Mouse (Mus musculus) frontal cortex, postnatal 10 days (tissue): ENCODE results near the gene Trpc5.

ENCODE experiments used
- DNase-seq, 2 experiments: peaks; one replicate each; pipeline ENCODE4 v3.0.0; 2022; ENCODE audit warnings: low spot score in 2 of 2, mixed read lengths in 1 of 2

Gene Trpc5

GRCm38 (mm10) chrX:144688142-144688206 is at the start of gene Trpc5:
Trpc5 (minus strand) TSS chrX:144688180.
- DNase-seq: no peak

- DNase-seq: no peak
Observed at GRCm38 (mm10) chrX:144716330-144716729, 28.4 kb upstream of the Trpc5 start.

GRCm38 (mm10) chrX:144689859-144690181 is 1.8 kb upstream of the Trpc5 start:
- DNase-seq: no peak

- DNase-seq: no peak
Observed at GRCm38 (mm10) chrX:144689119-144689858, 1.3 kb upstream of the Trpc5 start.

GRCm38 (mm10) chrX:144688207-144689118 is 483 bp upstream of the Trpc5 start, which contains the start of gene Rtl4:
Rtl4 (plus strand) TSS chrX:144688907.
- peak in 1 of 2 experiments; percentile 7 for DNase-seq

- DNase-seq: no peak
Observed at GRCm38 (mm10) chrX:144687742-144688141, 238 bp downstream of the Trpc5 start.

GRCm38 (mm10) chrX:144652196-144652595 is 35.8 kb downstream of the Trpc5 start:
- no peak for DNase-seq

GRCm38 (mm10) chrX:144645394-144645793 is 42.6 kb downstream of the Trpc5 start:
- DNase-seq: no peak

- DNase-seq: no peak
Observed at GRCm38 (mm10) chrX:144644756-144645155, 43.2 kb downstream of the Trpc5 start.

GRCm38 (mm10) chrX:144612753-144613152 is 75.2 kb downstream of the Trpc5 start:
- DNase-seq: no peak

GRCm38 (mm10) chrX:144536431-144536830 is 151.5 kb downstream of the Trpc5 start:
- no peak for DNase-seq

- no peak for DNase-seq
Observed at GRCm38 (mm10) chrX:144526042-144526441, 161.9 kb downstream of the Trpc5 start.

GRCm38 (mm10) chrX:144523239-144523638 is 164.7 kb downstream of the Trpc5 start:
- no peak for DNase-seq

GRCm38 (mm10) chrX:144491394-144491793 is 196.6 kb downstream of the Trpc5 start:
- no peak for DNase-seq

- DNase-seq: no peak
Observed at GRCm38 (mm10) chrX:144464416-144464815, 223.6 kb downstream of the Trpc5 start.

GRCm38 (mm10) chrX:144456281-144456680 is 231.7 kb downstream of the Trpc5 start, which contains the start of gene Trpc5os:
Trpc5os (plus strand) TSS chrX:144456581.
- DNase-seq: no peak

GRCm38 (mm10) chrX:144423848-144424247 is 264.1 kb downstream of the Trpc5 start:
- no peak for DNase-seq

- no peak for DNase-seq
Observed at GRCm38 (mm10) chrX:144421091-144421490, 266.9 kb downstream of the Trpc5 start.

- DNase-seq: no peak
Observed at GRCm38 (mm10) chrX:144420259-144420658, 267.7 kb downstream of the Trpc5 start.

GRCm38 (mm10) chrX:144408036-144408435 is 279.9 kb downstream of the Trpc5 start:
- DNase-seq: no peak

- peak; percentile 8 to 35 for DNase-seq
Observed at GRCm38 (mm10) chrX:144403526-144403925, 284.5 kb downstream of the Trpc5 start.

GRCm38 (mm10) chrX:144374196-144374595 is 313.8 kb downstream of the Trpc5 start:
- no peak for DNase-seq

- DNase-seq: no peak
Observed at GRCm38 (mm10) chrX:144338355-144338754, 349.6 kb downstream of the Trpc5 start.
